Comparison of ENCODE assay signal across 20 mouse cellular contexts in genomic region chr13:9195565-9195964, GRCm38 (mm10).
A peak's percentile ranks its signal among the peaks of the same experiment; 100 is the strongest.
DNase-seq lines count a peak whose midpoint lies in the region; ATAC-seq and TF ChIP-seq lines count a peak whose summit lies in the region.
"Had no signal": no experiment of that assay in that cellular context is flagged by ENCODE, and none has a peak within 500 bp of the region (broad histone marks: within the 10 kb centered on the region; RNA-seq: fewer than 3 reads in every experiment).

No protein-coding gene starts in this region.

- no peak for ATAC-seq in heart, embryonic 11.5 days (replicated peaks; ENCODE audit: insufficient number of reproducible peaks, low FRiP score, low TSS enrichment)
- ATAC-seq in liver, postnatal 0 days = no peak
- no peak for ATAC-seq in liver, embryonic 11.5 days (replicated peaks; ENCODE audit: low FRiP score)
- ATAC-seq: forebrain, embryonic 13.5 days; inflammation-experienced regulatory T-cells, adult 6 months had no signal

- 58% methylated on average over 4 of the region's 4 CpGs for WGBS in heart, embryonic 10.5 days
- 62% methylated on average over 4 of the region's 4 CpGs for WGBS in heart, embryonic 11.5 days (ENCODE audit: insufficient replicate concordance)
- 57% methylated on average over 4 of the region's 4 CpGs for WGBS in liver, postnatal 0 days (ENCODE audit: insufficient replicate concordance)
- WGBS in liver, embryonic 11.5 days = 52% methylated on average over 4 of the region's 4 CpGs

- peak; percentile 41 for DNase-seq in heart, embryonic 10.5 days (ENCODE audit: low spot score)
- no peak for DNase-seq in liver, postnatal 0 days
- DNase-seq in liver, embryonic 11.5 days (ENCODE audit: low spot score) = no peak
- peak; percentile 77 for DNase-seq in ZHBTc4 (ENCODE audit: low read depth, low spot score)
- DNase-seq in ovary, postnatal 14 days (ENCODE audit: low spot score) = no peak
- DNase-seq in layer of hippocampus, adult 9-10 months (ENCODE audit: low spot score) = no peak
- DNase-seq: cerebellum, adult 9-10 months; gastrocnemius, postnatal 25 days; heart, postnatal 14 days had no signal

- H3K4me1 ChIP-seq in heart, embryonic 10.5 days = peaks cover 16% of the 10 kb centered on the region
- peaks cover 8% of the 10 kb centered on the region for H3K4me1 ChIP-seq in heart, embryonic 11.5 days (ENCODE audit: control insufficient read depth, insufficient read depth, low read length)
- peaks cover 3% of the 10 kb centered on the region; the same call in 1 of the 2 replicates for H3K4me1 ChIP-seq in liver, postnatal 0 days (ENCODE audit: insufficient read depth)
- no peaks in the 10 kb centered on the region for H3K4me1 ChIP-seq in liver, embryonic 11.5 days (replicated peaks; ENCODE audit: control insufficient read depth, insufficient read depth, low read length)
- peaks cover 29% of the 10 kb centered on the region for H3K4me1 ChIP-seq in E14TG2a.4 (replicated peaks; ENCODE audit: low read depth, low read length)

- H3K9ac ChIP-seq in heart, embryonic 11.5 days (ENCODE audit: low read depth, low read length) = no peak overlapping the region
- no peak overlapping the region for H3K9ac ChIP-seq in liver, postnatal 0 days (replicated peaks)
- no peak overlapping the region for H3K9ac ChIP-seq in liver, embryonic 11.5 days (ENCODE audit: low read depth, low read length)
- H3K9ac ChIP-seq: forebrain, embryonic 13.5 days; heart, embryonic 12.5 days; hindbrain, embryonic 13.5 days; kidney, embryonic 15.5 days; lung, embryonic 15.5 days; midbrain, embryonic 12.5 days; neural tube, embryonic 13.5 days had no signal

- TF ChIP-seq EP300 in liver, postnatal 0 days (IDR thresholded peaks at IDR 0.05; ENCODE audit: low read depth) = no peak

- H3K4me2 ChIP-seq in heart, embryonic 11.5 days = no peak overlapping the region
- no peak overlapping the region for H3K4me2 ChIP-seq in liver, postnatal 0 days (ENCODE audit: low read depth, low read length)
- no peak overlapping the region for H3K4me2 ChIP-seq in liver, embryonic 11.5 days
- H3K4me2 ChIP-seq: forebrain, embryonic 13.5 days; heart, embryonic 12.5 days; hindbrain, embryonic 13.5 days; kidney, embryonic 15.5 days; lung, embryonic 15.5 days; midbrain, embryonic 12.5 days; neural tube, embryonic 13.5 days had no signal

- no peaks in the 10 kb centered on the region for H3K36me3 ChIP-seq in heart, embryonic 10.5 days
- no peaks in the 10 kb centered on the region for H3K36me3 ChIP-seq in heart, embryonic 11.5 days (ENCODE audit: control insufficient read depth, insufficient read depth, low read length)
- no peaks in the 10 kb centered on the region for H3K36me3 ChIP-seq in liver, postnatal 0 days (replicated peaks; ENCODE audit: insufficient read depth, low read length)
- H3K36me3 ChIP-seq in liver, embryonic 11.5 days (ENCODE audit: control insufficient read depth, insufficient read depth, low read length) = no peaks in the 10 kb centered on the region
- no peaks in the 10 kb centered on the region for H3K36me3 ChIP-seq in E14TG2a.4 (ENCODE audit: insufficient read depth, low read length)
- H3K36me3 ChIP-seq: heart, embryonic 12.5 days; hindbrain, embryonic 13.5 days; kidney, embryonic 15.5 days; lung, embryonic 15.5 days; midbrain, embryonic 12.5 days; neural tube, embryonic 13.5 days had no signal

- no peaks in the 10 kb centered on the region for H3K27me3 ChIP-seq in heart, embryonic 10.5 days (ENCODE audit: insufficient read depth, poor library complexity, severe bottlenecking)
- H3K27me3 ChIP-seq in heart, embryonic 11.5 days (ENCODE audit: control insufficient read depth, insufficient read depth, low read length) = no peaks in the 10 kb centered on the region
- H3K27me3 ChIP-seq in liver, postnatal 0 days (ENCODE audit: insufficient read depth, low read length) = no peaks in the 10 kb centered on the region
- no peaks in the 10 kb centered on the region for H3K27me3 ChIP-seq in liver, embryonic 11.5 days (replicated peaks; ENCODE audit: control insufficient read depth, insufficient read depth, low read length)
- peaks cover 12% of the 10 kb centered on the region for H3K27me3 ChIP-seq in E14TG2a.4 (ENCODE audit: insufficient read depth, low read length)
- H3K27me3 ChIP-seq: forebrain, embryonic 13.5 days; hindbrain, embryonic 13.5 days; kidney, embryonic 15.5 days; lung, embryonic 15.5 days; midbrain, embryonic 12.5 days had no signal

- TF ChIP-seq CTCF in liver, postnatal 0 days (IDR thresholded peaks at IDR 0.05; ENCODE audit: low read depth) = peak; percentile 38
- peak; percentile 91 for TF ChIP-seq CTCF in E14TG2a.4 (conservative IDR thresholded peaks at IDR 0.05; ENCODE audit: low read length)

- H3K9me3 ChIP-seq in heart, embryonic 10.5 days = no peaks in the 10 kb centered on the region
- H3K9me3 ChIP-seq in heart, embryonic 11.5 days (replicated peaks; ENCODE audit: control insufficient read depth, low read length) = no peaks in the 10 kb centered on the region
- no peaks in the 10 kb centered on the region for H3K9me3 ChIP-seq in liver, postnatal 0 days (ENCODE audit: low read length)
- no peaks in the 10 kb centered on the region for H3K9me3 ChIP-seq in liver, embryonic 11.5 days (ENCODE audit: control insufficient read depth, low read length)
- no peaks in the 10 kb centered on the region for H3K9me3 ChIP-seq in E14TG2a.4 (ENCODE audit: low read length)
- H3K9me3 ChIP-seq: forebrain, embryonic 13.5 days; hindbrain, embryonic 13.5 days; kidney, embryonic 15.5 days; lung, embryonic 15.5 days; midbrain, embryonic 12.5 days; neural tube, embryonic 13.5 days had no signal

- no peak overlapping the region for H3K27ac ChIP-seq in heart, embryonic 10.5 days
- H3K27ac ChIP-seq in heart, embryonic 11.5 days (ENCODE audit: low read depth, low read length) = no peak overlapping the region
- no peak overlapping the region for H3K27ac ChIP-seq in liver, postnatal 0 days (ENCODE audit: low read depth)
- H3K27ac ChIP-seq in liver, embryonic 11.5 days (ENCODE audit: low read depth, low read length) = no peak overlapping the region
- H3K27ac ChIP-seq: forebrain, embryonic 13.5 days; hindbrain, embryonic 13.5 days; kidney, embryonic 15.5 days; lung, embryonic 15.5 days; midbrain, embryonic 12.5 days; neural tube, embryonic 13.5 days had no signal

- no peak overlapping the region for H3K4me3 ChIP-seq in heart, embryonic 10.5 days
- H3K4me3 ChIP-seq in heart, embryonic 11.5 days (ENCODE audit: low read depth, low read length) = no peak overlapping the region
- no peak overlapping the region for H3K4me3 ChIP-seq in liver, postnatal 0 days (ENCODE audit: low read depth, low read length)
- H3K4me3 ChIP-seq in liver, embryonic 11.5 days (ENCODE audit: low read depth, low read length) = no peak overlapping the region
- H3K4me3 ChIP-seq in E14TG2a.4 (replicated peaks; ENCODE audit: low read length) = no peak overlapping the region
- H3K4me3 ChIP-seq: erythroblast, embryonic 14.5 days; forebrain, embryonic 13.5 days; heart, embryonic 12.5 days; hindbrain, embryonic 13.5 days; kidney, embryonic 15.5 days; lung, embryonic 15.5 days; midbrain, embryonic 12.5 days; neural tube, embryonic 13.5 days had no signal

Comparison
In these comparisons a context has a peak if more than half of its experiments do, and no peak if none do; other contexts are left out.
1. DNase-seq: peak in heart, embryonic 10.5 days (single experiment) and ZHBTc4 (single experiment); none in liver, postnatal 0 days (single experiment), liver, embryonic 11.5 days (single experiment), ovary, postnatal 14 days (single experiment) and layer of hippocampus, adult 9-10 months (single experiment).